Mouse (Mus musculus) midbrain, embryonic 15.5 days (tissue): ENCODE data around the gene Zfp949. TPM values are rescaled to one million over a fixed set of nuclear protein-coding genes. Genes with fewer than 3 reads are reported as not detected.
A peak's percentile ranks its signal among the peaks of the same experiment; 100 is the strongest.
"Not testable (repeated sequence)": the region's sequence is repeated elsewhere in the genome, so short reads cannot be mapped to it uniquely, and the experiment has no call there.

Source experiments
- ATAC-seq: fragments of 200-750 bp; cut with Nextera tagmentation; replicated peaks from 2 replicates; pipeline ENCODE4 v1.8.0; 2017; ENCODE audit warnings: moderate TSS enrichment
- H3K27ac ChIP-seq: fragments of 300-500 bp; sonication (generic); 2 replicates; pipeline ENCODE4 v1.5.1; 2015; ENCODE audit warnings: mild to moderate bottlenecking, inconsistent platforms
- H3K27me3 ChIP-seq: fragments of 300-500 bp; sonication (generic); replicated peaks from 2 replicates; pipeline ENCODE4 v1.6.1; 2015; ENCODE audit warnings: inconsistent platforms
- H3K36me3 ChIP-seq: fragments of 300-500 bp; sonication (generic); replicated peaks from 2 replicates; pipeline ENCODE4 v1.6.1; 2015; ENCODE audit warnings: inconsistent platforms
- H3K4me1 ChIP-seq: fragments of 300-500 bp; sonication (generic); 2 replicates; pipeline ENCODE4 v1.6.1; 2015; ENCODE audit warnings: inconsistent platforms
- H3K4me2 ChIP-seq: fragments of 300-500 bp; sonication (generic); 2 replicates; pipeline ENCODE4 v1.6.1; 2015; ENCODE audit warnings: inconsistent platforms, mild to moderate bottlenecking, moderate library complexity
- H3K4me3 ChIP-seq: fragments of 300-500 bp; sonication (generic); 2 replicates; pipeline ENCODE4 v1.5.1; 2015; ENCODE audit warnings: mild to moderate bottlenecking, inconsistent platforms
- H3K9ac ChIP-seq: fragments of 300-500 bp; sonication (generic); 2 replicates; pipeline ENCODE4 v1.6.1; 2015; ENCODE audit warnings: mild to moderate bottlenecking, inconsistent platforms
- H3K9me3 ChIP-seq: fragments of 300-500 bp; sonication (generic); 2 replicates; pipeline ENCODE4 v1.6.1; 2016; ENCODE audit warnings: inconsistent platforms
- WGBS: fragments of 180-500 bp; shearing (Covaris S2); methylation state at CpG from one replicate; pipeline ENCODE4 v1.1.7; 2015; ENCODE audit warnings: mixed read lengths; 5-methylcytosine and 5-hydroxymethylcytosine counted together
- polyA plus RNA-seq: library from polyadenylated mRNA; unstranded; fragments of >200 nt; fragmentation: Nextera tagmentation; extraction: Ambion mirVana; gene quantifications from 2 replicates; pipeline ENCODE4 v1.2.1, GENCODE M21; 2015

The Zfp949 gene
- polyA plus RNA-seq, 1 experiment from 2014 or later, result 22.2 TPM

DNA sequence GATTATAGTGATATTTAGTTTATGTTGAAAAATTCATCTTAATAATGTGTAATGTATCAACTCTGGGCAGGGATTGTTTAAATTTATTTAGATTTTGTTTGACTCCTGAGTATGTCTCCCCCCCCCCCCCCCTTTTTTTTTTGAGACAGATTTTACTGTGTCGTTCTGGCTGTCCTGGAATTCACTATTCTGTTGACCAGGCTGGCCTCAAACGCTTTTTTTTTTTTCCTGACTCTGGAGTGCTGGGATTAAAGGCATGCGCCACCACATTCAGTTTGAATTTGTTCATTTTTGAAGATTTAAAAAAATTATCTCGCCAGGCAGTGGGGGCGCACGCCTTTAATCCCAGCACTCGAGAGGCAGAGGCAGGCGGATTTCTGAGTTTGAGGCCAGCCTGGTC is 1.2 kb upstream of the Zfp949 start:
- no peaks in the 10 kb centered on the region for H3K36me3 ChIP-seq
- H3K4me2 ChIP-seq, result no peak overlapping the region
- no peak overlapping the region for H3K4me3 ChIP-seq
- 65% methylated on average over 8 of the region's 8 CpGs for WGBS
- no peak for ATAC-seq
- no peaks in the 10 kb centered on the region for H3K9me3 ChIP-seq
- no peak overlapping the region for H3K27ac ChIP-seq
- no peak overlapping the region for H3K9ac ChIP-seq
- H3K4me1 ChIP-seq, result peaks cover 31% of the 10 kb centered on the region
- no peaks in the 10 kb centered on the region for H3K27me3 ChIP-seq

DNA sequence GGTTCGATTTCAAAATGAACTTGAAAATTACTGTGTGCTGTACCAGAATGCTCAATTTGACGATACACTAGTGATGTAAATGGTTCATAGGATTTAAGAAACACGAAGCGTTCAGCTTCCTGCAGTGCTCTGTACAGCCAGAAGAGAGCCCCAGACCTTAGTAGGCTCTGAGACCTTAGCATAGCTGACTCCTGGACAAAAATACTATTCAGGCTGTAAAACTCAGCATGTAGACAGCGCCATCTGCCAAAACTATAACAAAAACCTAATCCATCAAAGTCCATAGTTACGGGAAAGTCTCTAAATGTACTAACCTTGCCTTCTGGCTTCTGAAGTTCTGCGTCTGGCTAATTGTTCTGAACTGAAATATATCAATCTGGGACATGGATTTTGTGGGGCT is 550 bp upstream of the Zfp949 start:
- Histone ChIP-seq H3K9me3 (no peaks in the 10 kb centered on the region), H3K4me3 (peak overlapping the region; percentile 84), H3K36me3 (0 out of 2 replicates have a peak, but pooled peaks cover 3% of the 10 kb centered on the region), H3K4me2 (peak overlapping the region; percentile 56), H3K9ac (peak overlapping the region; percentile 75; the same call in 1 of the 2 replicates), H3K27me3 (no peaks in the 10 kb centered on the region), H3K4me1 (peaks cover 31% of the 10 kb centered on the region), H3K27ac (peak overlapping the region; percentile 42; the same call in 1 of the 2 replicates)
- WGBS, result 32% methylated on average over 7 of the region's 7 CpGs
- peak; percentile 70 for ATAC-seq

DNA sequence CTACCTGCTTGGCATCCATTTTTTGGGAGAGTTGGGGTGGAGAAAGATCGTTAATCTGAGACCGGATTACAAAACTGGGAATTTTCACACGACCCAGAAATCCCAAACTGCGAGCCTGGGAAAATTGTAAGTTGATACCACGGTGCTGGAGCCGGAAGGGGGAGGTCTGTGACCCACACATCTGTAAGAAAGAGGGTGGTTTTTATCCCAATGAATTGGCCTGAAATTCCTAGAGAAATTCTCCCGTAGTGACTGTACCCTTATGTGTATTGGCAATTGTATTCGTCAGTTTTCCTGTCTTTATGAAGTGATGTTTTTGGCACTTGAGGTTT is 760 bp downstream of the Zfp949 start:
- Histone ChIP-seq H3K9me3 (no peaks in the 10 kb centered on the region), H3K4me2 (peak overlapping the region; percentile 56), H3K27ac (peak overlapping the region; percentile 91), H3K27me3 (no peaks in the 10 kb centered on the region), H3K4me1 (peaks cover 31% of the 10 kb centered on the region), H3K9ac (peak overlapping the region; percentile 75), H3K4me3 (peak overlapping the region; percentile 84), H3K36me3 (peaks cover 7% of the 10 kb centered on the region; the same call in 1 of the 2 replicates)
- 4% methylated on average over 8 of the region's 8 CpGs for WGBS
- peak; percentile 21 for ATAC-seq

DNA sequence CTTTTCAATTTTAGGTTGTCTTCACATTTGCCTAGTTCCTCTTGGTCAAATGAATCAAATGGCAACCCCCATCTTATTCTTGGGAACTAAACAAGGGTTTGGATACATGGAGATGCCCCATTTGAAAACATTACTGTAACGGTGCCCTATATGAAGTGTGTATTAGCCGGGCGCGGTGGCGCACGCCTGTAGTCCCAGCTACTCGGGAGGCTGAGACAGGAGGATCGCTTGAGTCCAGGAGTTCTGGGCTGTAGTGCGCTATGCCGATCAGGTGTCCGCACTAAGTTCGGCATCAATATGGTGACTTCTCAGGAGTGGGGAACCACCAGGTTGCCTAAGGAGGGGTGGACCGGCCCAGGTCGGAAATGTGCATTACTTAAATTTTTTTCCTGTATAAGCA is 5.3 kb downstream of the Zfp949 start:
- no peak overlapping the region for H3K4me2 ChIP-seq
- peaks cover 21% of the 10 kb centered on the region for H3K36me3 ChIP-seq
- WGBS, result 98% methylated on average over 14 of the region's 14 CpGs

DNA sequence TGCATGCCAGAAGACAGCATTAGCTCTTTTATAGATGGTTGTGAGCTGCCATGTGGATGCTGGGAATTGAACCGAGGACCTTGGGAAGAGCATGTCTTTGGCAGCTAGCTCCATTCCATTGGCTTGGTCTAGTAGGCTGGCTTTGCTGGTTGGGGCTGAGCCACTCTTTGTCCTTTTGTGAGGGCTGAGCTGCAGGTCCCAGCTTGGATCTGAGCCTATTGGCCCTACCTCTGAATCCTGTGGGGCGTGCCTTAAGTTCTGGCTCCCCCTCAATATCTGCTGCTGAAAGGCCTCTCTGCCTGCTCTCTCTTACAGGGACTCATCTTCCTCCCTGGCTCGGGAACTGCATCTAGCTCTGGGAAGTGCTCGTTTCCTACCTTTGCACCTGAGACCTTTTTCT is 10.3 kb downstream of the Zfp949 start:
- Histone ChIP-seq H3K4me2 (no peak overlapping the region), H3K4me1 (no peaks in the 10 kb centered on the region), H3K27ac (no peak overlapping the region), H3K9me3 (no peaks in the 10 kb centered on the region), H3K4me3 (no peak overlapping the region), H3K9ac (no peak overlapping the region), H3K27me3 (no peaks in the 10 kb centered on the region), H3K36me3 (peaks cover 41% of the 10 kb centered on the region)
- 89% methylated on average over 4 of the region's 4 CpGs for WGBS
- no peak for ATAC-seq

More for the DNA sequence above, 5.3 kb downstream of the Zfp949 start:
- Histone ChIP-seq H3K4me1 (peaks cover 24% of the 10 kb centered on the region), H3K9ac (no peak overlapping the region), H3K4me3 (no peak overlapping the region), H3K27ac (no peak overlapping the region), H3K9me3 (no peaks in the 10 kb centered on the region), H3K27me3 (no peaks in the 10 kb centered on the region)
- ATAC-seq, result no peak

DNA sequence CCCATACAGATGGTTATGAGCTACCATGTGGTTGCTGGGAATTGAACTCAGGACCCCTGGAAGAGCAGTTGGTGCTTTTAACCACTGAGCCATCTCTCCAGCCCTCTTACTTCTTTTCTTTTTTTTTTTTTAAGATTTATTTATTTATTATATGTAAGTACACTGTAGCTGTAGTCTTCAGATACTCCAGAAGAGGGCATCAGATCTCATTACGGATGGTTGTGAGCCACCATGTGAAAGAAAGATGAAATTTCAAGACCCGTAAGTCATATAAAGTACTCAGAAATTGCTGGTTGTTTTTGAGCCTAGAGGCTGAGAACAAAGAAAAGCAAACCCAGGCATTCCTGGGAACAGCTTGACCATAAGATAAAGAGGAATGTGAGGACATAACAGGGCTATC is 13.7 kb downstream of the Zfp949 start:
- ATAC-seq, H3K9me3 ChIP-seq, H3K27ac ChIP-seq, H3K4me1 ChIP-seq, H3K27me3 ChIP-seq, H3K9ac ChIP-seq, H3K4me3 ChIP-seq, H3K4me2 ChIP-seq: not testable (repeated sequence)
- peaks cover 31% of the 10 kb centered on the region for H3K36me3 ChIP-seq
- 90% methylated on average over 2 of the region's 2 CpGs for WGBS

DNA sequence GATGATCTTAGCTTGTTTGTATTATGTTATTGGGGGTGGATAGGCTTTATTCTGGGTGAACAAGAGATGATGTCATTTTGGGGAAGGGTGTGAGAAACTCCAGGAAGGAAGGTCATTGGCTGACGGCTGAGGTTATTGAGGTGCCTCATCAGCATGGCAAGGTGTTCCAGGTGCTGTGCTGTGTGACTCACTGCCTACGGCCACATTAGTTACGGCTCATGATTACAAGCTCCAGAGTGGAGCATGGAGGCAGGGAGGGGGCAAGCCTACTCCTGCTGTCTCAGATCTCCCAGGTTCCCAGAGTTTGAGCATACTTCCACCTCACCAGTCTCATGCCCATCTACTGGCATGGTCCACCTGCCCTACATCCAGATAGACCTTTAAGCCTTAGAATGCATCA is 22.7 kb downstream of the Zfp949 start:
- Histone ChIP-seq H3K36me3 (peaks cover 42% of the 10 kb centered on the region), H3K9me3 (peaks cover 26% of the 10 kb centered on the region; the same call in 1 of the 2 replicates)
- not testable (repeated sequence) for H3K4me2 ChIP-seq, H3K4me3 ChIP-seq, H3K27me3 ChIP-seq, H3K4me1 ChIP-seq, H3K27ac ChIP-seq, H3K9ac ChIP-seq
- 100% methylated on average over 3 of the region's 3 CpGs for WGBS
- ATAC-seq, result peak; percentile 64; the same call in 1 of the 2 replicates

DNA sequence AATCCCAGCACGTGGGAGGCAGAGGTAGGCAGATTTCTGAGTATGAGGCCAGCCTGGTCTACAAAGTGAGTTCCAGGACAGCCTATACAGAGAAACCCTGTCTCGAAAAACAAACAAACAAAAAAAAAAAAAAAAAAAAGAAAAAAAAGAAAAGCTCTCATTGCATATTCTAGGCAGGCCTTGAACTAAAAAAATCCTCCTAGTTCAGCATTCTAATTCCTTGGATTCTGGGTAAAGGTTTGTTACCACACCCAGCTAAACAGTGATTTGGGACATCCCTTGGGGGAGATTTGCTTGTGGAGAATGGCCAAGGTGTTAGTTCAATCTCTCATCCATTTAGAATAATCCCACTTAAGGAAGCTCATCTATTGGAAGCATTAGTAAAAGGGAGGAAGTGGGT is 32.8 kb downstream of the Zfp949 start, which contains the start of gene Trim43a:
TSS of gene Trim43a (plus strand) at position 301 of the 400 bp plus-strand sequence.
- WGBS, result 75% methylated on average over 2 of the region's 2 CpGs
- H3K9ac ChIP-seq, ATAC-seq: not testable (repeated sequence)

DNA sequence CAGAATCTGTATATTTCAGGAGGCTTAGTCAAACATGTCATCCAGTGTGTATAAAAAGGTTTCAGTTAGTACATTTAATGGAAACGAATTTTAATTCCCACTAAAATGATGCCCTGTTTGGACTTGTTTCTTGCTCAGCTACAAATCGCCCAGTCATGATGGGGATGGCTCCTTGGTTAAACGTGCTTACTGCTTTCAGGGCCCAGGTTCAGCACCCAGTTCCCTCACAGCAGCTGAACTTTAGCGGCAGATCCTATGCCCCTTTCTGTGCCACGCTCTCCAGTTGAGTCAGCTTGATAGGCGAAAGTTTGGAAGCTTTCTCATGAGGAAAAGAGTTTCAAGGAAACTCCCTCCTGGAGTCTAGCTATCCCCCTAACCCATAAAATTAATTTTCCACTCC is 45.9 kb downstream of the Zfp949 start:
- not testable (repeated sequence) for H3K4me1 ChIP-seq, H3K4me2 ChIP-seq, H3K9ac ChIP-seq, H3K27ac ChIP-seq, H3K36me3 ChIP-seq, ATAC-seq, H3K9me3 ChIP-seq, H3K27me3 ChIP-seq, H3K4me3 ChIP-seq
- 88% methylated on average over 6 of the region's 6 CpGs for WGBS

More for the DNA sequence above, 32.8 kb downstream of the Zfp949 start, which contains the start of gene Trim43a:
- H3K27me3 ChIP-seq, H3K9me3 ChIP-seq, H3K36me3 ChIP-seq, H3K4me1 ChIP-seq, H3K27ac ChIP-seq, H3K4me2 ChIP-seq, H3K4me3 ChIP-seq: not testable (repeated sequence)

DNA sequence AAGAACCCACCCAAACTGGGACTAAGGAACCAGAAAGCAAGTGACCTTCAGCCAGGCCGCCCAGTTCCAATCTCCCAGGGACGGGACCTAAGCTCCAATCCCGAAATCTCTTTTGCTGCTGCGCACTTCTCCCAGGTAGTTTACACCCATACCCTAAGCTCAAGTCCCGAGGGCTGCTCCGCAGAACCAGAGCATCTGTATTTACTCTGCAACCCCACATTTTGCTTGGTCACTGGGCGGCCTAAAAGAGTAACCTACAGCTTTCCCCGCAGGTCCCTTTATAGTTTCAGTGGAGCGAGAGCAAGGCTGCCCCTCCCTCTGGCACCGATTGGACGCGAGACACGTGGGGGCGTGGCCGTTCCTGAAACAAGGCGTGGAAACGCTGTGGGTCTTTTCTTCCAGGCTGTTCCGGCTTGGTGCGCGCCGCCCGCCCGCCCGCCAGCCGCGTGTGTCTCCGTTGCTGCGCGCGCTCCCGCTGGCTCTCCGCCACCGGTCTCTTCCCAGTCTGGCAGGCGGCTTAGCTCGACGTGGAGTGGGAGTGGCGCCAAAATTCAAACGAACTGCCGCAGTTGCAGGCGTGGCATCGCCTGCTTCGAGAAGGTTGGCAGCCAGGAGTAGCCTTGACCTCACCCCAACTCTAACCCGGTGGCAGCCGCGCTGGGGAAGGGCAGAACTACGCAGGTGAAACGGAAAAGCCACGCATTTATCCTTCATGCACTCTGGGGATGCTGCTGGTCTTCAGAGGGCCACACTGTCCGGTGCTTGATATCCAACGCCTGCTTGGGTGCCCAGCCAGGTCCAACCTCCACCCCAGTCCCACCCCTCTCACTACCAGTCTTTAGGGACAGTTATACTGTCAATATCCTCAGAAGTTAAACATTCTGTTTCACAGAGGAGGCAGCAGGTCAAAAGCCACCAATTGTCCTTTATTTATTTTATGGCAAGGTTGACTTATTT is 51.7 kb downstream of the Zfp949 start:
- peak; percentile 99 for ATAC-seq
- not testable (repeated sequence) for H3K27me3 ChIP-seq, H3K4me1 ChIP-seq, H3K36me3 ChIP-seq, H3K9me3 ChIP-seq
- peak overlapping the region; percentile 61 for H3K4me2 ChIP-seq
- H3K9ac ChIP-seq, result peak overlapping the region; percentile 35; the same call in 1 of the 2 replicates
- WGBS, result under 1% methylated on average over 42 of the region's 50 CpGs
- H3K4me3 ChIP-seq, result peak overlapping the region; percentile 43
- H3K27ac ChIP-seq, result 0 out of 2 replicates have a peak overlapping the region, but pooled peaks have one; percentile 20
